Mouse (Mus musculus) midbrain, embryonic 11.5 days (tissue): Measurements from ENCODE around the gene Kcnt1. TPM values are rescaled to one million over a fixed set of nuclear protein-coding genes. Genes with fewer than 3 reads are reported as not detected.

ENCODE experiments used
- ATAC-seq: fragments of 200-750 bp; cut with Nextera tagmentation; 2 replicates; pipeline ENCODE4 v1.8.0; 2017; ENCODE audit warnings: moderate TSS enrichment, moderate library complexity; ENCODE audit not compliant: low FRiP score
- DNase-seq: peaks from one replicate; pipeline ENCODE4 v3.0.0; 2015; ENCODE audit warnings: low spot score; ENCODE audit errors: missing footprints
- H3K27ac ChIP-seq: fragments of 300-500 bp; sonication (generic); 2 replicates; pipeline ENCODE4 v1.5.1; 2014; ENCODE audit warnings: low read depth, low read length
- H3K27me3 ChIP-seq: fragments of 300-500 bp; sonication (generic); 2 replicates; pipeline ENCODE4 v1.6.1; 2014; ENCODE audit warnings: mild to moderate bottlenecking, low read length, moderate library complexity, mixed read lengths; ENCODE audit not compliant: control insufficient read depth, insufficient read depth
- H3K36me3 ChIP-seq: fragments of 300-500 bp; sonication (generic); 2 replicates; pipeline ENCODE4 v1.6.1; 2014; ENCODE audit warnings: mild to moderate bottlenecking, low read length, moderate library complexity, mixed read lengths; ENCODE audit not compliant: control insufficient read depth, insufficient read depth
- H3K4me1 ChIP-seq: fragments of 300-500 bp; sonication (generic); 2 replicates; pipeline ENCODE4 v1.6.1; 2014; ENCODE audit warnings: low read length; ENCODE audit not compliant: control insufficient read depth, insufficient read depth
- H3K4me2 ChIP-seq: fragments of 300-500 bp; sonication (generic); 2 replicates; pipeline ENCODE4 v1.6.1; 2014; ENCODE audit warnings: mild to moderate bottlenecking, moderate library complexity
- H3K4me3 ChIP-seq: fragments of 300-500 bp; sonication (generic); 2 replicates; pipeline ENCODE4 v1.5.1; 2014; ENCODE audit warnings: low read depth, low read length
- H3K9ac ChIP-seq: fragments of 300-500 bp; sonication (generic); 2 replicates; pipeline ENCODE4 v1.6.1; 2014; ENCODE audit warnings: low read length
- H3K9me3 ChIP-seq: fragments of 300-500 bp; sonication (generic); 2 replicates; pipeline ENCODE4 v1.6.1; 2016; ENCODE audit warnings: low read length; ENCODE audit not compliant: control insufficient read depth
- WGBS: fragments of 180-500 bp; shearing (Covaris S2); extraction: QIAGEN DNeasy Blood & Tissue Kit; methylation state at CpG from one replicate; pipeline ENCODE4 v1.1.7; 2014; 5-methylcytosine and 5-hydroxymethylcytosine counted together
- polyA plus RNA-seq: library from polyadenylated mRNA; unstranded; fragments of >200 nt; fragmentation: Nextera tagmentation; extraction: Ambion mirVana; gene quantifications from 2 replicates; pipeline ENCODE4 v1.2.1, GENCODE M21; 2014

Gene Kcnt1
- polyA plus RNA-seq, 1 experiment from 2014 or later: 0.23 TPM

GRCm38 (mm10) chr2:25923799-25924198 lies 60.3 kb downstream of the Kcnt1 start:
- no peak overlapping the region for H3K9ac ChIP-seq
- no peak overlapping the region for H3K4me2 ChIP-seq
- H3K9me3 ChIP-seq: no peaks in the 10 kb centered on the region
- WGBS: 87% methylated on average over 2 of the region's 2 CpGs
- no peak for DNase-seq
- ATAC-seq: no peak
- peaks cover 6% of the 10 kb centered on the region for H3K36me3 ChIP-seq
- no peak overlapping the region for H3K4me3 ChIP-seq
- no peaks in the 10 kb centered on the region for H3K27me3 ChIP-seq
- H3K4me1 ChIP-seq: no peaks in the 10 kb centered on the region
- no peak overlapping the region for H3K27ac ChIP-seq

- WGBS: 95% methylated on average over 4 of the region's 4 CpGs
- no peak overlapping the region for H3K9ac ChIP-seq
- peaks cover 6% of the 10 kb centered on the region for H3K36me3 ChIP-seq
- no peak overlapping the region for H3K4me2 ChIP-seq
- DNase-seq (no peak), ATAC-seq (no peak)
- H3K4me3 ChIP-seq: no peak overlapping the region
- H3K9me3 ChIP-seq: no peaks in the 10 kb centered on the region
- H3K27me3 ChIP-seq: no peaks in the 10 kb centered on the region
- H3K4me1 ChIP-seq: no peaks in the 10 kb centered on the region
- no peak overlapping the region for H3K27ac ChIP-seq
These were observed 61.4 kb downstream of the Kcnt1 start for GRCm38 (mm10) chr2:25924934-25925333.

GRCm38 (mm10) chr2:25927821-25928220 lies 64.3 kb downstream of the Kcnt1 start:
- no peak overlapping the region for H3K9ac ChIP-seq
- H3K27me3 ChIP-seq: no peaks in the 10 kb centered on the region
- WGBS: 95% methylated on average over 7 of the region's 7 CpGs
- ATAC-seq (no peak), DNase-seq (no peak)
- no peak overlapping the region for H3K4me2 ChIP-seq
- H3K27ac ChIP-seq: no peak overlapping the region
- no peak overlapping the region for H3K4me3 ChIP-seq
- no peaks in the 10 kb centered on the region for H3K9me3 ChIP-seq
- H3K36me3 ChIP-seq: peaks cover 12% of the 10 kb centered on the region
- H3K4me1 ChIP-seq: no peaks in the 10 kb centered on the region

- Histone ChIP-seq H3K36me3 (peaks cover 27% of the 10 kb centered on the region), H3K4me1 (no peaks in the 10 kb centered on the region), H3K9me3 (no peaks in the 10 kb centered on the region), H3K27ac (no peak overlapping the region), H3K4me3 (no peak overlapping the region), H3K4me2 (no peak overlapping the region), H3K27me3 (no peaks in the 10 kb centered on the region), H3K9ac (no peak overlapping the region)
- no peak for DNase-seq
- no peak for ATAC-seq
- WGBS: 83% methylated on average over 6 of the region's 6 CpGs
These were observed 67.8 kb downstream of the Kcnt1 start for GRCm38 (mm10) chr2:25931249-25931859.

- 93% methylated on average over 6 of the region's 6 CpGs for WGBS
- H3K27ac ChIP-seq: no peak overlapping the region
- ATAC-seq (no peak), DNase-seq (no peak)
- no peak overlapping the region for H3K9ac ChIP-seq
- no peak overlapping the region for H3K4me2 ChIP-seq
- H3K9me3 ChIP-seq: no peaks in the 10 kb centered on the region
- H3K4me3 ChIP-seq: no peak overlapping the region
- peaks cover 39% of the 10 kb centered on the region for H3K36me3 ChIP-seq
- no peaks in the 10 kb centered on the region for H3K4me1 ChIP-seq
- H3K27me3 ChIP-seq: no peaks in the 10 kb centered on the region
These were observed 77.0 kb downstream of the Kcnt1 start for GRCm38 (mm10) chr2:25940503-25940902.

- 92% methylated on average over 2 of the region's 2 CpGs for WGBS
- ATAC-seq: no peak
These were observed 80.3 kb downstream of the Kcnt1 start for GRCm38 (mm10) chr2:25943822-25944221.

GRCm38 (mm10) chr2:25947950-25948349 lies 84.4 kb downstream of the Kcnt1 start:
- H3K4me3 ChIP-seq: no peak overlapping the region
- H3K4me2 ChIP-seq: no peak overlapping the region
- DNase-seq (no peak), ATAC-seq (no peak)
- H3K27ac ChIP-seq: no peak overlapping the region
- WGBS: 90% methylated on average over 3 of the region's 3 CpGs
- no peaks in the 10 kb centered on the region for H3K27me3 ChIP-seq
- no peak overlapping the region for H3K9ac ChIP-seq
- H3K9me3 ChIP-seq: no peaks in the 10 kb centered on the region
- H3K36me3 ChIP-seq: peaks cover 11% of the 10 kb centered on the region; the same call in 1 of the 2 replicates
- no peaks in the 10 kb centered on the region for H3K4me1 ChIP-seq

More at GRCm38 (mm10) chr2:25943822-25944221, 80.3 kb downstream of the Kcnt1 start:
- Histone ChIP-seq H3K36me3 (peaks cover 22% of the 10 kb centered on the region), H3K4me3 (no peak overlapping the region), H3K9ac (no peak overlapping the region), H3K27me3 (no peaks in the 10 kb centered on the region), H3K4me2 (no peak overlapping the region), H3K27ac (no peak overlapping the region), H3K4me1 (no peaks in the 10 kb centered on the region), H3K9me3 (no peaks in the 10 kb centered on the region)
- no peak for DNase-seq

GRCm38 (mm10) chr2:25949291-25949690 lies 85.8 kb downstream of the Kcnt1 start:
- no peak for DNase-seq
- no peaks in the 10 kb centered on the region for H3K27me3 ChIP-seq
- peaks cover 7% of the 10 kb centered on the region for H3K36me3 ChIP-seq
- no peak overlapping the region for H3K4me3 ChIP-seq
- WGBS: 93% methylated on average over 3 of the region's 3 CpGs
- no peak for ATAC-seq
- no peaks in the 10 kb centered on the region for H3K9me3 ChIP-seq
- H3K27ac ChIP-seq: no peak overlapping the region
- no peaks in the 10 kb centered on the region for H3K4me1 ChIP-seq
- no peak overlapping the region for H3K4me2 ChIP-seq
- no peak overlapping the region for H3K9ac ChIP-seq
